Mouse (Mus musculus) megakaryocyte, embryonic 14.5 days (primary cell): ENCODE results near the gene G3bp2. TPM values are rescaled to one million over a fixed set of nuclear protein-coding genes. Genes with fewer than 3 reads are reported as not detected.

Experiments used
- H3K27me3 ChIP-seq: replicated peaks from 2 replicates; pipeline ENCODE3; 2012; ENCODE audit warnings: inconsistent platforms
- H3K36me3 ChIP-seq: replicated peaks from 2 replicates; pipeline ENCODE3; 2012; ENCODE audit warnings: low read length, inconsistent platforms, mixed read lengths
- H3K4me1 ChIP-seq: 2 replicates; pipeline ENCODE4 v1.6.1; 2012; ENCODE audit warnings: inconsistent platforms
- H3K4me3 ChIP-seq: replicated peaks from 2 replicates; pipeline ENCODE3; 2012; ENCODE audit warnings: moderate library complexity, mild to moderate bottlenecking, inconsistent platforms
- H3K9me3 ChIP-seq: 2 replicates; pipeline ENCODE4 v1.6.1; 2012; ENCODE audit warnings: inconsistent platforms
- FLI1 ChIP-seq: IDR thresholded peaks from 2 replicates; pipeline ENCODE4 v1.6.1; 2012; ENCODE audit warnings: low read length, inconsistent platforms, mixed read lengths
- GATA1 ChIP-seq: IDR thresholded peaks from 3 replicates; pipeline ENCODE4 v1.6.1; 2012; ENCODE audit warnings: mixed read lengths, low read length, inconsistent platforms, borderline replicate concordance
- polyA plus RNA-seq: library from polyadenylated mRNA; stranded (reverse); fragments of >175 nt; gene quantifications from 2 replicates; pipeline ENCODE4 v1.2.3, GENCODE M21; 2012; ENCODE audit warnings: low replicate concordance; ENCODE audit not compliant: insufficient read depth

G3bp2 gene
- polyA plus RNA-seq, 1 experiment, result 11.5 TPM

DNA sequence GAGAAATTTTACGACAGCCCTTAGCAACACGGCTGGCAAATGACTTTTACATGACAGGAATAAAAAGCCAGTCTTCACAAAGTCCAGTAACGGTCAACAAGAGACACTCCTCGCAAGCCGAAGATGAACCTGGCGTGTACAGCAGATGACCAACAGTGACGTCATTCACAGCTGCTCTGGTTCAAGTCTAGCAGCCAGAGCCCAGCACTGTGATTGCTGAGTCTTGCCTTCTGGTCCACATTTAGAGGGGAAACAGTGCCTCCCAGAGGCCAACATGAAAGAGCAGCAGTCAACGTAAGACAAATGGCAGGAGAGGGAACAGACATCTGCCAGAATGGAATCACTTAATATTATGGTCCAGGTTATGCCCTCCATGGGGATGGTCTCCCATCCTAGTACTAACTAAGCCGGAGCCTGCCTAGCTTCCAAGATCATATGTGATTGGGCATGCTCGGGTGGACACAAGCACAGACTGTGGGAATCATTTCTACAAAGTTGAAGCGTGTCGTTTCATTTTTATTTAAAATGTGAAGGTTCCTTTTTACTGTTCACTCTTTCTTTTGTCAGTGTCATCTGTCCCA lies 34.4 kb upstream of the G3bp2 start:
- no peak overlapping the region for H3K4me3 ChIP-seq
- H3K9me3 ChIP-seq, result peaks cover 11% of the 10 kb centered on the region
- H3K27me3 ChIP-seq, result peaks cover 19% of the 10 kb centered on the region
- peaks cover 4% of the 10 kb centered on the region for H3K36me3 ChIP-seq
- peaks cover 19% of the 10 kb centered on the region for H3K4me1 ChIP-seq
- TF ChIP-seq FLI1, result no peak

DNA sequence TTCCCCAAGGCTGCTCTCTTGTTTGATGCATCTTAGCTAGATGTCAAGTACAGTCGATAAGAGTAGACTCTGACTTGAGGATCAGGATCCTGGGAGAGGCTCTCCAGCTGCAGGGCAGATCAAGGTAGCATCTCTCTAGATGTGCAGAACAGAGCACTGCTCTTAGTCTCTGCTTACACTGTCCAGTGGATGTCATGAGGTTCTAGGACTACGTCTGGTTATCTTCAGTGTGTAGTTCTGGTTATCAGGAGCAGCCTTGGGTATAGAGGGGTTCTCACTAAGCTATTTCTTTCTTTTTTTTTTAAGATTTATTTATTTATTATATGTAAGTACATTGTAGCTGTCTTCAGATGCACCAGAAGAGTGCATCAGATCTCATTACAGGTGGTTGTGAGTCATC lies 31.4 kb upstream of the G3bp2 start:
- H3K4me3 ChIP-seq, result no peak overlapping the region

DNA sequence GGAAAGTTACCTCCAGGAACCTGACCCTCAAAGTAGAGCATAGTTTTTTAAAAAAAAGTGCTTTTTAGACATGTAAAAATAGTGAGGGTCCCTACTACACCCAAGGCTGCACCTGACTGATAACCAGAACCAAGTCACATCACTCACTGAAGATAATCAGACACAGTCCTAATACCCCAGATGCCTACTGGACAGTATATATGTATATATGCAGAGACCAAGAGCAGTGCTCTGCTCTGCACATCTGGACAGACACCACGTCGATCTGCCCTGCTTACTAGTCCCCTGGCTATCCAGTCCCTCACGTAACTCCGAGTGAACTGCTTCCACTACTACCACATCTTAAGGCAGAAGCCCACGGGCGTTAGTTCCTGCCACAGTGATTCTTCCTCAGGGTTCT lies 30.7 kb upstream of the G3bp2 start:
- H3K4me1 ChIP-seq, result peaks cover 28% of the 10 kb centered on the region
- no peak for TF ChIP-seq GATA1
- no peak for TF ChIP-seq FLI1

More for the DNA sequence above, 31.4 kb upstream of the G3bp2 start:
- H3K4me1 ChIP-seq, result peaks cover 28% of the 10 kb centered on the region
- TF ChIP-seq GATA1 (no peak), FLI1 (no peak)
- no peaks in the 10 kb centered on the region for H3K36me3 ChIP-seq
- H3K9me3 ChIP-seq, result peaks cover 4% of the 10 kb centered on the region; the same call in 1 of the 2 replicates
- H3K27me3 ChIP-seq, result peaks cover 31% of the 10 kb centered on the region

DNA sequence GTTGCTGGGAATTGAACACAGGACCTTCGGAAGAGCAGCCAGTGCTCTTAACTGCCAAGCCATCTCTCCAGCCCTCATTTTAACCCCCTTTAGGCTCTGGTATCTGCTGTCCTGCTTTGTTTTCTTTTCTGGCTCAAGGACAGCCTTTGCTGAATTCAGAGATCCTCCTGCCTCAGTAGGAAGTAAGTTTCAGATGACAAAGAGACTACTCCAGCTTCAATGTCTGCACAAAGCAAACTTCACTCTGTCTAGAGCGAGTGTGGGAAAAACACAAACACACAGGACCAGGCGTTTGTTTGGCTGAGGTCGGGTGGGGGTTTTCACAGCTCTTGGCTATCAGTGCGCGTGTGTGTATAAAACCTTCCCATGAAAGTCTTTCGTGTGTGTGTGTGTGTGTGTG lies 30.0 kb upstream of the G3bp2 start:
- TF ChIP-seq GATA1, result no peak
- TF ChIP-seq FLI1, result no peak
- H3K27me3 ChIP-seq, result peaks cover 31% of the 10 kb centered on the region
- H3K4me3 ChIP-seq, result no peak overlapping the region
- no peaks in the 10 kb centered on the region for H3K36me3 ChIP-seq
- peaks cover 4% of the 10 kb centered on the region; the same call in 1 of the 2 replicates for H3K9me3 ChIP-seq
- peaks cover 28% of the 10 kb centered on the region for H3K4me1 ChIP-seq

More for the DNA sequence above, 30.7 kb upstream of the G3bp2 start:
- Histone ChIP-seq H3K36me3 (no peaks in the 10 kb centered on the region), H3K4me3 (no peak overlapping the region), H3K9me3 (peaks cover 4% of the 10 kb centered on the region; the same call in 1 of the 2 replicates), H3K27me3 (peaks cover 31% of the 10 kb centered on the region)

DNA sequence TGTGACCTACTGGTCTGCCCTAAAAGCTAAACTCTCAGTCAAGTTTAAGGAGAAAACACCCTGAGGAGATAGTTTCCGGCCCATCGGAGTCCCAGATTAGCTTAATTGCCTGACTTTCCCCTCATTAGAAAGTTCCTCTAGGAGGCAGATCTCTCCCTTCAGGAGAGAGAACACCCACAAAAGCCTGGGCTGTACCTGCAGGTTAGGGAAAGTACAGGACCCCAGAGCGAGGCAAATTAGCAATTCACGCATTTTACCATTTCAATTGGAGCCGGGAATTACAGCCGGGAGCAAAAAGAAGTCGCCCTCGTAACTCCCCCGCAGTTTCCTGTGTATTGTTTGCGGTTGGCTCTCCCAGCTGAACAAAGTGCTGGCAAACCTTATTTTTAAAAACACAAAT lies 29.1 kb upstream of the G3bp2 start:
- peak overlapping the region; percentile 75 for H3K4me3 ChIP-seq
- H3K4me1 ChIP-seq, result peaks cover 22% of the 10 kb centered on the region
- TF ChIP-seq GATA1 (no peak), FLI1 (no peak)
- peaks cover 31% of the 10 kb centered on the region for H3K27me3 ChIP-seq
- no peaks in the 10 kb centered on the region for H3K36me3 ChIP-seq
- H3K9me3 ChIP-seq, result peaks cover 4% of the 10 kb centered on the region; the same call in 1 of the 2 replicates

DNA sequence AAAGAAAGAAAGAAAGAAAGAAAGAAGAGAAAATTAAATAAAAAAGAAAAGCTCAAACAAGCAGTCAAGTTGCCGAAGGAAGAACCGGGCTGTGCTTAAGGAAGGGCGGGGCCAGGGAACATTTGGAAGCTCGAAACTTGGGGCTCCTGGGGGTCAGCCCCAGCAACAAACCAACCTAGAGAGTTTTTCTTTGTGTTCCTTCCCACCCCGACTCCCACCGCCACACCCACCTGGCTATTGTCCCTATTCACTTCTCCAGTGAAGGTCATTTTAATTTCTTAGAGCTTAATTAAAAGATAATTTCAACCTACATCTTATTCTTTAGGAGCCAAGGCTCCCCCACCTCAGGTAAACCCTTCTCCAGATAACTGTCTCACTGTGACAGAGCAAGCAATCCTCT lies 28.7 kb upstream of the G3bp2 start:
- peaks cover 4% of the 10 kb centered on the region; the same call in 1 of the 2 replicates for H3K9me3 ChIP-seq
- no peak for TF ChIP-seq FLI1
- TF ChIP-seq GATA1, result no peak
- no peaks in the 10 kb centered on the region for H3K36me3 ChIP-seq
- peak overlapping the region; percentile 75 for H3K4me3 ChIP-seq
- H3K27me3 ChIP-seq, result peaks cover 31% of the 10 kb centered on the region
- peaks cover 22% of the 10 kb centered on the region for H3K4me1 ChIP-seq

DNA sequence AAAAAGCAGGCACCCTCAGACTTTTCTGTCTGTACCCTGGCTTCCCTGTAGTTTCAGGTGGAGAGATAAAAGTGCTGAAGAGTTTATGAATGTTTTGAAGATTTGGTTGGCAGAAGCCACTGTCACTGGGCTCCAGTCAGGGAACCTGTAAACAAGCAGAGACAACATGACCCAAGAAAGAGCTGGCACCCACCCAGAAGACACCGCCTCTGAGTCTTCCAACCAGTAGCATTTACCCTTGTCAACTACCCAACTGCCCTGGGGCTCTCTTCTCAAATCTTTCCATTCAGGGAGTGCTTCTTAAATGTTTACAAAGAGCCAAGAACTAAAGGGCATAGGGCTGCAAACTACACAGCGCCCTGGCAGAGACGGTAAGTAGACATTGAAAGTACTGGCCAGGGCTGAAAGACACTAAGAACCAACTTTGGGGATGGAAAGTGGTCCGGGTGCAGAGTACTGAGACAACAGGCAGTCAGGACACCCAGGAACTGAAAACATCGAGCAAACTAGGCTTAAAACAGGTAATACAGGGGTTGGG lies 27.4 kb upstream of the G3bp2 start:
- H3K36me3 ChIP-seq, result no peaks in the 10 kb centered on the region
- peaks cover 2% of the 10 kb centered on the region; the same call in 1 of the 2 replicates for H3K9me3 ChIP-seq
- no peak overlapping the region for H3K4me3 ChIP-seq
- H3K27me3 ChIP-seq, result peaks cover 27% of the 10 kb centered on the region
- TF ChIP-seq FLI1 (no peak), GATA1 (no peak)
- H3K4me1 ChIP-seq, result peaks cover 25% of the 10 kb centered on the region

DNA sequence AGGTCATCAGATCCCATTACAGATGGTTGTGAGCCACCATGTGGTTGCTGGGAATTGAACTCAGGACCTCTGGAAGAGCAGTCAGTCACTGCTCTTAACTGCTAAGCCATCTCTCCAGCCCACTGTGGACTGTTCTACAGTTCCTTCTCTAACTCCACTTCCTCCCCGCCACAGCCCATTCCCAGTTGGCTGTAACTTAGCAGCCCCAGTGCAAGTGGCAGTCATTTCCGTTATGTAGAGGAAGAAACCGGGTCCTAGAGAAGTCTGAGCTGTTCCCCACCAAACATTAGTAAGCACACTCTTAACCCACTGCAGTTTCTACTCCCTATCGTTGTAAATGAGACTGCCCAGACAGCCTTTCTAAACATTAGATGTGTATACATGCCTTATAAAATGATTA lies 23.8 kb upstream of the G3bp2 start:
- no peaks in the 10 kb centered on the region for H3K36me3 ChIP-seq
- no peaks in the 10 kb centered on the region for H3K9me3 ChIP-seq
- TF ChIP-seq GATA1, result no peak
- TF ChIP-seq FLI1, result no peak
- H3K4me3 ChIP-seq, result no peak overlapping the region
- H3K4me1 ChIP-seq, result peaks cover 11% of the 10 kb centered on the region
- peaks cover 8% of the 10 kb centered on the region for H3K27me3 ChIP-seq

DNA sequence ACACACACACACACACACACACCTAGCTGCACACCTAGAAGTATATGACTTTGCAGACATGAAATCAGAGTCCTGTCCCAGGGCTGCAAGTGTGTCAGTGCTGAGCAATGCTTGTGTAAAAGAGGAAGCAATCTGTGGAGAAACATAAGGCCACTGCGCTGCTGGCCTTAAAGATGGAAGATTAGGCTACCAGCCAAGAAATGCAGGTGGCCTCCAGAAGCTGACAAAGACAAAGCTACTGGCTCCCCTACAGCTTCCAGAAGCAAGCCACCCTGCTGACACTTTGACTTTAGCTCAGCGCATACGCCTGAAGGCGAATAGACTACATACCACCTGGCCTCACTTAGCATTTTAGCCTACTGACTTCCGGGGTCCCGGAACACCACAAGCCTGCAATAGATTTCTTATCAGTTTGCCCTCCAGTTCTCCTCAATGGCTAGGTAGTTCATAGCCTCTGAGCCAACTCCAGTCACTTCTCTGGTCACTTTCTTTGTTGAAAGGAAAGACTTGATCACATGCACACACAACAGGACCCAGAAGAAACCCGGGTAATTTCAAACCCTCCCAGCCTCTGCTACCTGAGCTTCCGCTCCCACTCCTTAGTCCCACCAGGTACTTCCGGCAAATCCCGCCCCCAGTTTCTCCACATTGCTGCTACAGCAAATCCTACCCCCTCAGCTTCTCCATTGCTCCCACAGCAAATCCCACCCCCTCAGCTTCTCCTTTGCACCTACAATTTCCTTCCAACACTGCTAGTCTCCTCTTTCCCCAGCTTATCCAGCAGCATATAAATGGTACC lies 23.0 kb upstream of the G3bp2 start:
- no peak for TF ChIP-seq GATA1
- TF ChIP-seq FLI1, result no peak
- Histone ChIP-seq H3K4me3 (no peak overlapping the region), H3K27me3 (peaks cover 6% of the 10 kb centered on the region), H3K9me3 (no peaks in the 10 kb centered on the region), H3K36me3 (no peaks in the 10 kb centered on the region), H3K4me1 (peaks cover 9% of the 10 kb centered on the region)
